Mouse (Mus musculus): ENCODE measurements at regions not wholly inside any gene's neighbourhood (a gene's known extent, or its start where the extent isn't known, plus 50 kb on each side); places are given as distances from the start of the nearest gene placed in this dataset.

DNA sequence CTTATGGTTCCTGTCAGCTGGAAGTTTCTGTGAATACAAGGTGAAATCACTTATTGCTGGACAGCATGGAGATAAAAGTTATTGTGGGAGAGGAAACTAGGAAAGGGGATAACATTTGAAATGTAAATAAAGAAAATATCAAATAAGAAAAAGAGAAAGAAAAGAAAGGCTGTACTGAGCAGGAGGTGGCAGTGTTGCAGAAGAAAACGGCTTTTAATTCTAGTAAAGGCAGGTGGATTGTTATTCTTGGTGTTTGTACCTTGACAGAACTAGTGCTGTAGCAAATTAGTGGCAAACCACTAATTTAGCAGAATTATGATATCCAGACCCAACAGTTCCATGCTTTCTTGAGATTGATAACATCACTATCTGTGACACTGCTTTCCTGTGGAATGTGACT lies 52.6 kb downstream of the Gm10358 start:
- H3K4me3 ChIP-seq (ENCODE audit: low read depth, low read length) = no peak overlapping the region
- H3K9me3 ChIP-seq (ENCODE audit: control insufficient read depth, low read length) = no peaks in the 10 kb centered on the region
- H3K27me3 ChIP-seq (ENCODE audit: control insufficient read depth, insufficient read depth, low read length) = no peaks in the 10 kb centered on the region
- 61% methylated on average over 1 of the region's 1 CpGs for WGBS
- H3K4me2 ChIP-seq (ENCODE audit: low read depth) = no peak overlapping the region
- H3K36me3 ChIP-seq (ENCODE audit: control insufficient read depth, insufficient read depth, low read length) = no peaks in the 10 kb centered on the region
- no peak overlapping the region for H3K9ac ChIP-seq (ENCODE audit: low read length)
- ATAC-seq (ENCODE audit: insufficient read depth, low FRiP score, low TSS enrichment) (no peak), DNase-seq (ENCODE audit: low spot score) (no peak)
- no peaks in the 10 kb centered on the region for H3K4me1 ChIP-seq (ENCODE audit: control insufficient read depth, insufficient read depth, low read length)
- H3K27ac ChIP-seq (ENCODE audit: low read depth, low read length) = no peak overlapping the region

DNA sequence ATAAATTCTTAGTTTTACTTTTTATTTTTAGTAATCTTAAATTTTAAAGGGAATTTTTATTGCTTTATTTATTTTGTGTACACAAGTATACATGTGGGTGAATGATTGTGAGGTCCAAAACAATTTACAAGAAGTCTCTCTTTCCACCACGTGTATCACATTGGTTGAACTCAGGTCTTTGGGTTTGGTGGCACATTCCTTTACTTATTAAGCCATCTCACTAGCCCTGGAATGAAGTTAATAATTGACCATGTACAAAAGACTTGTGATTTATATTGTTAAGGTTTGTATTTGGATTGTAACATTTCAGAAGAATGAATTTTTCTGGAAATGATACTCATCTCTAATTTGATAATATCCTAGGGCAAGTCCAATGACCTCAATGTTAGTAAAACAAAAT lies 56.2 kb downstream of the Gm10358 start:
- Histone ChIP-seq H3K4me2 (ENCODE audit: low read depth) (no peak overlapping the region), H3K9me3 (ENCODE audit: control insufficient read depth, low read length) (no peaks in the 10 kb centered on the region), H3K4me3 (ENCODE audit: low read depth, low read length) (no peak overlapping the region), H3K27me3 (ENCODE audit: control insufficient read depth, insufficient read depth, low read length) (no peaks in the 10 kb centered on the region), H3K9ac (ENCODE audit: low read length) (no peak overlapping the region), H3K27ac (ENCODE audit: low read depth, low read length) (no peak overlapping the region), H3K4me1 (ENCODE audit: control insufficient read depth, insufficient read depth, low read length) (no peaks in the 10 kb centered on the region), H3K36me3 (ENCODE audit: control insufficient read depth, insufficient read depth, low read length) (no peaks in the 10 kb centered on the region)
- no peak for ATAC-seq (ENCODE audit: insufficient read depth, low FRiP score, low TSS enrichment)
- WGBS = 58% methylated on average over 1 of the region's 1 CpGs
- no peak for DNase-seq (ENCODE audit: low spot score)

GRCm38 (mm10) chr8:75348047-75348446 lies 58.3 kb downstream of the Gm10358 start:
- no peak for ATAC-seq (ENCODE audit: insufficient read depth, low FRiP score, low TSS enrichment)
- DNase-seq (ENCODE audit: low spot score) = no peak

GRCm38 (mm10) chr8:75320614-75321013 lies 85.8 kb downstream of the Gm10358 start:
- no peaks in the 10 kb centered on the region for H3K27me3 ChIP-seq (ENCODE audit: control insufficient read depth, insufficient read depth, low read length)
- no peaks in the 10 kb centered on the region for H3K36me3 ChIP-seq (ENCODE audit: control insufficient read depth, insufficient read depth, low read length)
- no peak for ATAC-seq (ENCODE audit: insufficient read depth, low FRiP score, low TSS enrichment)
- H3K27ac ChIP-seq (ENCODE audit: low read depth, low read length) = no peak overlapping the region
- DNase-seq (ENCODE audit: low spot score) = no peak
- 88% methylated on average over 1 of the region's 1 CpGs for WGBS
- no peak overlapping the region for H3K9ac ChIP-seq (ENCODE audit: low read length)
- H3K9me3 ChIP-seq (ENCODE audit: control insufficient read depth, low read length) = no peaks in the 10 kb centered on the region
- H3K4me1 ChIP-seq (ENCODE audit: control insufficient read depth, insufficient read depth, low read length) = no peaks in the 10 kb centered on the region
- H3K4me2 ChIP-seq (ENCODE audit: low read depth) = no peak overlapping the region
- no peak overlapping the region for H3K4me3 ChIP-seq (ENCODE audit: low read depth, low read length)

More at GRCm38 (mm10) chr8:75348047-75348446, 58.3 kb downstream of the Gm10358 start:
- Histone ChIP-seq H3K4me3 (ENCODE audit: low read depth, low read length) (no peak overlapping the region), H3K36me3 (ENCODE audit: control insufficient read depth, insufficient read depth, low read length) (no peaks in the 10 kb centered on the region), H3K9me3 (ENCODE audit: control insufficient read depth, low read length) (no peaks in the 10 kb centered on the region), H3K9ac (ENCODE audit: low read length) (no peak overlapping the region), H3K4me1 (ENCODE audit: control insufficient read depth, insufficient read depth, low read length) (no peaks in the 10 kb centered on the region), H3K27ac (ENCODE audit: low read depth, low read length) (no peak overlapping the region), H3K27me3 (ENCODE audit: control insufficient read depth, insufficient read depth, low read length) (no peaks in the 10 kb centered on the region), H3K4me2 (ENCODE audit: low read depth) (no peak overlapping the region)
- 60% methylated on average over 1 of the region's 1 CpGs for WGBS

GRCm38 (mm10) chr8:75318526-75318925 lies 87.9 kb downstream of the Gm10358 start:
- WGBS = 19% methylated on average over 4 of the region's 4 CpGs
- Histone ChIP-seq H3K4me2 (ENCODE audit: low read depth) (no peak overlapping the region), H3K9me3 (ENCODE audit: control insufficient read depth, low read length) (no peaks in the 10 kb centered on the region), H3K9ac (ENCODE audit: low read length) (no peak overlapping the region), H3K27ac (ENCODE audit: low read depth, low read length) (no peak overlapping the region), H3K36me3 (ENCODE audit: control insufficient read depth, insufficient read depth, low read length) (no peaks in the 10 kb centered on the region), H3K27me3 (ENCODE audit: control insufficient read depth, insufficient read depth, low read length) (no peaks in the 10 kb centered on the region), H3K4me3 (ENCODE audit: low read depth, low read length) (no peak overlapping the region), H3K4me1 (ENCODE audit: control insufficient read depth, insufficient read depth, low read length) (no peaks in the 10 kb centered on the region)
- ATAC-seq (ENCODE audit: insufficient read depth, low FRiP score, low TSS enrichment) = no peak
- no peak for DNase-seq (ENCODE audit: low spot score)

- whole genome bisulfite sequencing = 14% methylated on average over 3 of the region's 3 CpGs
- DNase-seq (ENCODE audit: low spot score) (peak; percentile 43), ATAC-seq (ENCODE audit: insufficient read depth, low FRiP score, low TSS enrichment) (peak; percentile 46; the same call in 1 of the 2 replicates)
- Histone ChIP-seq H3K4me2 (ENCODE audit: low read depth) (no peak overlapping the region), H3K4me3 (ENCODE audit: low read depth, low read length) (no peak overlapping the region), H3K27ac (ENCODE audit: low read depth, low read length) (no peak overlapping the region), H3K9ac (ENCODE audit: low read length) (no peak overlapping the region), H3K9me3 (ENCODE audit: control insufficient read depth, low read length) (no peaks in the 10 kb centered on the region), H3K4me1 (ENCODE audit: control insufficient read depth, insufficient read depth, low read length) (no peaks in the 10 kb centered on the region), H3K36me3 (ENCODE audit: control insufficient read depth, insufficient read depth, low read length) (no peaks in the 10 kb centered on the region), H3K27me3 (ENCODE audit: control insufficient read depth, insufficient read depth, low read length) (no peaks in the 10 kb centered on the region)
These were observed 90.5 kb downstream of the Gm10358 start for GRCm38 (mm10) chr8:75315886-75316285.

- Histone ChIP-seq H3K36me3 (ENCODE audit: control insufficient read depth, insufficient read depth, low read length) (no peaks in the 10 kb centered on the region), H3K9ac (ENCODE audit: low read length) (no peak overlapping the region), H3K27ac (ENCODE audit: low read depth, low read length) (no peak overlapping the region), H3K9me3 (ENCODE audit: control insufficient read depth, low read length) (no peaks in the 10 kb centered on the region), H3K4me1 (ENCODE audit: control insufficient read depth, insufficient read depth, low read length) (no peaks in the 10 kb centered on the region), H3K27me3 (ENCODE audit: control insufficient read depth, insufficient read depth, low read length) (no peaks in the 10 kb centered on the region), H3K4me3 (ENCODE audit: low read depth, low read length) (no peak overlapping the region), H3K4me2 (ENCODE audit: low read depth) (no peak overlapping the region)
- no peak for ATAC-seq (ENCODE audit: insufficient read depth, low FRiP score, low TSS enrichment)
- no peak for DNase-seq (ENCODE audit: low spot score)
- 78% methylated on average over 2 of the region's 2 CpGs for WGBS
These were observed 95.7 kb downstream of the Rasd2 start for GRCm38 (mm10) chr8:75309463-75309862.

DNA sequence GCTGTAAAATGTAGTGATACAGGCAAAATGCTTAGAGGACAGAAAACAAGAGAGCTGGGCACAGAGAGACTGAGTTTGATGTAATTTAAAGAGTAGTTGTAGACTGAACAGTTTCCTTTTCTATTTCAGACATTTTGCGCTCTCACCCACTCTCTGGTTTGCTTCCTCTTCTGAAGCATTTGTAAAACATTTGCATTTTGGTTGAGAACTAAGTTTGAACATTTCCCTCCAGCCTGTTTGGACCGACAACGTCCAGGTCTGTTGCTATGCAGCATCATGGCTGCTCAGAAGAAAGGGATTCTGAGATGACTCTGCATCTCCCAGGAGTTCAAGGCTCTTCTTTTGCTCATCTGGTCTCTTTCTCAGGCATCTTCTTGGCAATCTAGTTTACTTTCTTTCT lies 78.2 kb downstream of the Rasd2 start:
- no peaks in the 10 kb centered on the region for H3K9me3 ChIP-seq (ENCODE audit: control insufficient read depth, low read length)
- H3K9ac ChIP-seq (ENCODE audit: low read length) = no peak overlapping the region
- H3K27ac ChIP-seq (ENCODE audit: low read depth, low read length) = no peak overlapping the region
- 93% methylated on average over 3 of the region's 3 CpGs for WGBS
- H3K27me3 ChIP-seq (ENCODE audit: control insufficient read depth, insufficient read depth, low read length) = no peaks in the 10 kb centered on the region
- no peak for DNase-seq (ENCODE audit: low spot score)
- no peaks in the 10 kb centered on the region for H3K36me3 ChIP-seq (ENCODE audit: control insufficient read depth, insufficient read depth, low read length)
- no peak overlapping the region for H3K4me3 ChIP-seq (ENCODE audit: low read depth, low read length)
- no peak for ATAC-seq (ENCODE audit: insufficient read depth, low FRiP score, low TSS enrichment)
- H3K4me2 ChIP-seq (ENCODE audit: low read depth) = no peak overlapping the region
- no peaks in the 10 kb centered on the region for H3K4me1 ChIP-seq (ENCODE audit: control insufficient read depth, insufficient read depth, low read length)

DNA sequence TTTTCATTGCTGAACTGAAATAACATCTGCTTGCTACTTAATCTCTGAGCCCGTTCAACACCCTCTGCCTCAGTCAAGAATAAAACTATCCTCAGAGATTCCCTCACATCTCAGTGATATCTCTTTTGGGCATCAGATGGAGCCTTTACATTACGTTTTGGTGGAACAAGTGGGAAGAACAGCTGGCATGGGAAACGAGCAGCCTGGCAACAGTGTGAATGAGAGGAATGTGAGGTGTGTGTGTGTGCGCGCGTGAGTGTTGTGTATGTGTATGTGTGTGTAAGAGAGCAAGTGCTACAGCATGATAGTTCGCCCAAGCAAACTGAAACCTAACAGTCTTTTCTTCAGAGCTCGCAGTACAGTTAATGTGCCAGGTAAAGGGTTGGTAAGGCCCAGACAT lies 76.2 kb downstream of the Rasd2 start:
- H3K27me3 ChIP-seq (ENCODE audit: control insufficient read depth, insufficient read depth, low read length) = no peaks in the 10 kb centered on the region
- no peaks in the 10 kb centered on the region for H3K4me1 ChIP-seq (ENCODE audit: control insufficient read depth, insufficient read depth, low read length)
- H3K9me3 ChIP-seq (ENCODE audit: control insufficient read depth, low read length) = no peaks in the 10 kb centered on the region
- ATAC-seq (ENCODE audit: insufficient read depth, low FRiP score, low TSS enrichment) = no peak
- no peak overlapping the region for H3K27ac ChIP-seq (ENCODE audit: low read depth, low read length)
- H3K36me3 ChIP-seq (ENCODE audit: control insufficient read depth, insufficient read depth, low read length) = no peaks in the 10 kb centered on the region
- H3K4me2 ChIP-seq (ENCODE audit: low read depth) = no peak overlapping the region
- no peak for DNase-seq (ENCODE audit: low spot score)
- no peak overlapping the region for H3K4me3 ChIP-seq (ENCODE audit: low read depth, low read length)
- WGBS = 85% methylated on average over 8 of the region's 8 CpGs
- H3K9ac ChIP-seq (ENCODE audit: low read length) = no peak overlapping the region
